Mouse (Mus musculus) heart, adult 2 months (tissue): ENCODE data around the gene Olfr279. TPM values are rescaled to one million over a fixed set of nuclear protein-coding genes. Genes with fewer than 3 reads are reported as not detected.
"Not testable (repeated sequence)": the region's sequence is repeated elsewhere in the genome, so short reads cannot be mapped to it uniquely, and the experiment has no call there.

ENCODE experiments used
- DNase-seq, 2 experiments: peaks; one replicate each; pipeline ENCODE4 v3.0.0; 2021
- H3K27ac ChIP-seq: fragments of 200-600 bp; 2 replicates; pipeline ENCODE4 v1.8.1; 2022
- H3K27me3 ChIP-seq: fragments of 200-500 bp; 2 replicates; pipeline ENCODE4 v1.6.1; 2012; ENCODE audit warnings: mild to moderate bottlenecking, low read length, inconsistent platforms, mixed read lengths; ENCODE audit not compliant: control insufficient read depth, insufficient read depth
- H3K36me3 ChIP-seq: fragments of 200-500 bp; 2 replicates; pipeline ENCODE4 v1.6.1; 2012; ENCODE audit warnings: low read length, inconsistent platforms; ENCODE audit not compliant: control insufficient read depth, insufficient read depth
- H3K4me1 ChIP-seq: fragments of 200-500 bp; 2 replicates; pipeline ENCODE4 v1.6.1; 2011; ENCODE audit warnings: low read length; ENCODE audit not compliant: control insufficient read depth, insufficient read depth
- H3K4me3 ChIP-seq: fragments of 200-600 bp; 2 replicates; pipeline ENCODE4 v1.8.1; 2022
- H3K79me2 ChIP-seq: fragments of 200-500 bp; replicated peaks from 2 replicates; pipeline ENCODE4 v1.6.1; 2012; ENCODE audit warnings: mild to moderate bottlenecking, inconsistent platforms, low read length, moderate library complexity, mixed read lengths; ENCODE audit not compliant: control insufficient read depth, insufficient read depth
- H3K9ac ChIP-seq: fragments of 200-500 bp; 2 replicates; pipeline ENCODE4 v1.6.1; 2012; ENCODE audit warnings: low read depth, mild to moderate bottlenecking, control low read depth, inconsistent platforms, low read length, mixed read lengths
- CTCF ChIP-seq: fragments of 200-600 bp; IDR thresholded peaks from 2 replicates; pipeline ENCODE4 v1.8.1; 2022; ENCODE audit warnings: antibody characterized with exemption, mild to moderate bottlenecking, moderate library complexity
- EP300 ChIP-seq: fragments of 200-500 bp; IDR thresholded peaks from 2 replicates; pipeline ENCODE4 v1.6.1; 2011; ENCODE audit warnings: low read depth, low read length, control low read depth; ENCODE audit not compliant: insufficient read depth
- POLR2A ChIP-seq: fragments of 200-500 bp; IDR thresholded peaks from 2 replicates; pipeline ENCODE4 v1.6.1; 2011; ENCODE audit warnings: mild to moderate bottlenecking, low read depth, low read length, control low read depth; ENCODE audit not compliant: insufficient read depth
- WGBS: fragments of 180-500 bp; shearing (Covaris S2); methylation state at CpG from one replicate; pipeline ENCODE4 v1.1.7; 2018; 5-methylcytosine and 5-hydroxymethylcytosine counted together
- intact Hi-C: fragments of 180-260 bp; cut with DNase I; formaldehyde crosslinking; loops from one replicate; pipeline ENCODE4 v1.15.1; 2025
- polyA plus RNA-seq: library from polyadenylated mRNA; depleted of rRNA; stranded (reverse); fragments of >200 nt; gene quantifications from 2 replicates; pipeline ENCODE4 v1.2.3, GENCODE M21; 2012
- total RNA-seq, 2 experiments: library from RNA; stranded (reverse); gene quantifications; 2 replicates each; pipeline ENCODE4 v1.2.3; 2021

Olfr279 gene
- total and polyA plus RNA-seq, 3 experiments = not detected

DNA sequence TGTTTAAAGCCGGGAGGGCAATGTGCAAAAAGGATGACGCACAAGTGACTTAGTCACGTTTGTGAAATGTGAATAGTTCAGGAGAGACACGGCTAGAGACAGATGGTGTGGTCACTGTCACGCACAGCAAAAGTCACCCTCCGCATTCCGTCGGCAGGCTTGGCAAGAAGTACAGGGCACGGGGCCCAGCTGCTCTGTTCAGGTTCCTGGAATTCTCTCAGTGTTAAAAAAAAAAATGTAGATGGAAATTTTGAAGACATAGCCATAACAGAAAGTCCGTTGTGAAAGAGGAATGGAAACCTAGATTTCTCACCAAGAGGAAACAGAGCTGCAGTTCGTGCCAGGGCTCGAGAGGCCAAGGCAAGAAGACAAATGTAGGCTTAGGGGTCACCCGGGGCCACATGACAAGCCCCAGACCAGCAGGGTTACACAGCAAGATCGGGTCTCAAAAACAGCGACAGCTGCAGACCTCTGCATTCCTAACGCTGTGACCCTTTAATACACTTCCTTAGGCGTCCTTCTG, 20.7 kb downstream of the Olfr279 start:
- intact Hi-C loops = no loop called here
- H3K4me1 ChIP-seq = peaks cover 13% of the 10 kb centered on the region
- no peaks in the 10 kb centered on the region for H3K36me3 ChIP-seq
- peak overlapping the region; percentile 26; the same call in 1 of the 2 replicates for H3K4me3 ChIP-seq
- H3K9ac ChIP-seq = peak overlapping the region; percentile 43; the same call in 1 of the 2 replicates
- peak overlapping the region; percentile 75 for H3K27ac ChIP-seq
- DNase-seq = peak; percentile 71 to 77
- 2% methylated on average over 17 of the region's 17 CpGs for whole genome bisulfite sequencing
- H3K79me2 ChIP-seq = no peaks in the 10 kb centered on the region
- H3K27me3 ChIP-seq = no peaks in the 10 kb centered on the region
- TF ChIP-seq POLR2A (no peak), EP300 (peak; percentile 79)

DNA sequence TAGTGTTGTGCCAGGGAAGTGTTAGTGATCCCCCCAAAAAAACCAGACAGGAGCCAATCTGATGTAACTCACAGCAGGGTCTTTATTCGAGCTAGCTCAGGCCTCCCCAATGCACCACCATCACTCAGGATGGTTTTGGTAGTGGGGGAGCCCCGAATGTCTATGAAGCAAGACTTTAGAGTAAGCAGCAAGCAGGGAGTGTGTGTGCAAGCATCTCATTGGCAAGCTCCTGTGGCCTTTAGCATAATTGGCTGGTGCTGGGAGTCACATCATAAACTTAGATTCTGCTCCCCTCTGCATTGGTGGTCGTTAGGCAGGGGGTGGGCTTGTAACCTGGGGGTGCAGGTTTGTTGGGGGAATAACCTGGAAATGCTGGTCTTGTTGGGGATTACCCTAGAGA, 21.5 kb downstream of the Olfr279 start:
- intact Hi-C loops = loop anchor here (2.0 kb wide), 1 partner anchor 21 kb away; the partner anchor contains the start of gene Kansl2
- not testable (repeated sequence) for H3K27me3 ChIP-seq
- peak overlapping the region; percentile 75; the same call in 1 of the 2 replicates for H3K27ac ChIP-seq

DNA sequence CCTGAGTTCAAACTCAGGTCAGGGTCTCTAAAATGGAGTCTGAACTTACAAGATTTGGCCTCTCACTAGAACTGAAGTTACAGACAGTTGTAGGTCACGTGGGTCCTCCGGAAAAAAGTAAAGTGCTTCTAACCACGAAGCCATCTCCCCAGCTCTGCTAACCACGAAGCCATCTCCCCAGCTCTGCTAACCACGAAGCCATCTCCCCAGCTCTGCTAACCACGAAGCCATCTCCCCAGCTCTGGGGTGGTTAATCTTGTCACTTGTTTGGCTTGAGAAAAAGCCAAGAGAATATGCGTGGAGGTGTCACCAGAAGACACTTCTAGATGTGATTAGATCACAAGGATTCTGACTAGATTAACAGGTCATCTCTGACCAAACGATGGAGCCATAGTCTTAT, 21.9 kb downstream of the Olfr279 start:
- H3K79me2 ChIP-seq = no peaks in the 10 kb centered on the region
- peaks cover 13% of the 10 kb centered on the region for H3K4me1 ChIP-seq
- no peaks in the 10 kb centered on the region for H3K36me3 ChIP-seq
- H3K27me3 ChIP-seq = no peaks in the 10 kb centered on the region
- no peak overlapping the region for H3K4me3 ChIP-seq
- no peak overlapping the region for H3K9ac ChIP-seq
- no peak overlapping the region for H3K27ac ChIP-seq
- no peak for DNase-seq
- no peak for TF ChIP-seq POLR2A
- TF ChIP-seq CTCF = no peak
- TF ChIP-seq EP300 = no peak
- intact Hi-C loops = loop anchor here (2.0 kb wide), 1 partner anchor 21 kb away; the partner anchor contains the start of gene Kansl2
- 79% methylated on average over 8 of the region's 8 CpGs for WGBS

More for the DNA sequence above, 21.5 kb downstream of the Olfr279 start:
- H3K4me3 ChIP-seq, H3K9ac ChIP-seq, H3K79me2 ChIP-seq, H3K36me3 ChIP-seq, DNase-seq: not testable (repeated sequence)
- H3K4me1 ChIP-seq = peaks cover 13% of the 10 kb centered on the region
- WGBS = 54% methylated on average over 3 of the region's 3 CpGs

DNA sequence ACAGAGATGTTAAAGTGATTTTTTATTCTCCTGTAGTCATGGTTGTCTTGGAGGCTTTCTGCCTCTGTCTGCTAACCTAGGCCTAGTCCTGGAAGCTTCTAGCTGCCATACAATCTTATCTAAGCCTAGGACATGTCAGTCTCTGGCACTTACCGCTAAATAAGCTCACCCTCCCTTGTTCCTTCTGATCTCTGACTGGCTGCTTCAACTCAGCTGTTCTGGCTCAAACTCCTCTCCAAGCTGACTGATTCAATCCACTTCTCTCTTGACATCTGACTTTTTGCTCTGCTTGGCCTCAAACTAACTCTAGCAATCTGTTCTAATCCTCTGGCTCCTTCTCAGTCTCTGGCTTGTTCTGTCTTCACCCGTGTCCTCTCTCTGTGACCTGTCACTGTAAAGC, 22.6 kb downstream of the Olfr279 start:
- DNase-seq, H3K9ac ChIP-seq, H3K4me3 ChIP-seq, H3K36me3 ChIP-seq, H3K27ac ChIP-seq, H3K79me2 ChIP-seq, H3K27me3 ChIP-seq: not testable (repeated sequence)
- intact Hi-C loops = loop anchor here (2.0 kb wide), 1 partner anchor 20 kb away; the partner anchor contains the start of gene Kansl2
- peaks cover 13% of the 10 kb centered on the region for H3K4me1 ChIP-seq
- WGBS = 68% methylated on average over 2 of the region's 2 CpGs

DNA sequence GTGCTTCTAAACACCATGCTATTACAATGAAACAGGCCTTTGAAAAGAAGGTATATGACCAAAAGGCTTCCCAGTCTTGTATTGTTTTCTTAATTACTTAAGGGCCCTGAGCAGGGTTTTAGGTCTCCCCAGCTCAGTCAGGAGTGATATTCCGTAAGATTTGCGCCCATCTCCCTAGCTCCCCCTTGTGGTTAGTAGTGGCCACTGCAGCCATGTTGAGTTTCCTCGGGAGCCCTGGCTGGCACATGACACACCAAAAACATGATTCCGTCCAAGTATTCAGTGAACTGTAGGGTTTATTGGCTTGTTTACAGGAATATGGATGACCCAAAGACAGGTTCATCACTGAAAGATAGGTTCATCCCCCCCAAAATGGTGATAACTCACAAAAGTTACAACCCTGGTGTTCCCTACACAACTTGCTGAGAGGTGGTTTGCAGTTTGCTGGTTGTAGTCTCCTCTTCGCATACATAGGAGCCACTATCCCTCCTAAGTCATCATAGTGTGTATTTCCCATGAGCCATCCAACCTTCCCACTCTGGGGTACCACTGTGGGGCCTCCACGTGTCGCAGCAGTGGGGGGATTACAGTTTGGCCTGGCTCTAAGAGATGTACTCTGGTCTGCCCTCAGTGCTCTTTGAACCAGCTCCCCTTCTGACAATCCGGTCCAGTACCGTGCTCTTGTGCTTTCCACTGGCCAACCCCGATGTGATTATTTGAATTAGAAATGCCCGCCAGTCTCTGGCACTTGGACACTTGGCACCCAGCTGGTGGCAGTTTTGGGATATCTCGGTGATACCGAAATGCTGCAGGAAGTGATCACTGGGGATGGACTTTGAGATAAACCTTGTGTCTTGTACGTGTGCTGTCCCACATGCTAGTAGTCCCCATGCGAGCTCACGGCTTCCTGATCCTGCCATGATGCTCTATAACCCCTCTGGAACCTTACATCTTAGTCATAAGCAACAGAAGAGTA, 25.5 kb downstream of the Olfr279 start:
- intact Hi-C loops = no loop called here
- Histone ChIP-seq H3K4me1 (peaks cover 5% of the 10 kb centered on the region), H3K36me3 (peaks cover 5% of the 10 kb centered on the region), H3K9ac (no peak overlapping the region), H3K27ac (no peak overlapping the region; the same call in 1 of the 2 replicates), H3K4me3 (no peak overlapping the region), H3K27me3 (no peaks in the 10 kb centered on the region), H3K79me2 (no peaks in the 10 kb centered on the region)
- TF ChIP-seq EP300 (0 out of 2 replicates have a peak, but pooled peaks have one; percentile 72), CTCF (no peak; the same call in 1 of the 2 replicates)
- WGBS = 46% methylated on average over 16 of the region's 16 CpGs
- peak; percentile 56 to 75 for DNase-seq

DNA sequence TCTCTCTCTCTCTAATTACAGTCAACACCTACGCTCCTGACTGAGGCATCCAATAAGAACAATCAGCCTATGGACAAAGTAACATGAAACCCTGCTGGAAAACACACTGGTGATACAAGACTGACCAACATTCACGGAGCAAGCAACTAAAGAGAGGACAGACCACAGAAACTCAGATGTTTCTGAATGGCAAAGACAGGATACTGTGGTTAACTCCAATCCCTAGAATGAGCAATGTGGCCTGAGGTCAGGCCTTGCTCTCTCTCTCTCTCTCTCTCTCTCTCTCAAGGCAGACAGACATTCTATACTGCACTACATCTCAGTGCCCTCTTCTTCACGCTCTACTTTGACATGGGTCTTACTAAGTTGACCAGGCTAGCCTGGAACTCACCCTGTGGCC, 29.0 kb downstream of the Olfr279 start:
- no peak for DNase-seq
- Histone ChIP-seq H3K9ac (no peak overlapping the region), H3K27ac (no peak overlapping the region), H3K4me3 (no peak overlapping the region), H3K4me1 (no peaks in the 10 kb centered on the region; the same call in 1 of the 2 replicates), H3K27me3 (no peaks in the 10 kb centered on the region), H3K36me3 (peaks cover 24% of the 10 kb centered on the region), H3K79me2 (no peaks in the 10 kb centered on the region)
- TF ChIP-seq EP300 (no peak), POLR2A (no peak), CTCF (no peak)
- intact Hi-C loops = no loop called here
- 81% methylated on average over 3 of the region's 3 CpGs for WGBS
